Mouse (Mus musculus): ENCODE results near the gene Efna1. TPM values are rescaled to one million over a fixed set of nuclear protein-coding genes. Genes with fewer than 3 reads are reported as not detected.

Gene Efna1
- polyA plus RNA-seq, 1 experiment from 2014 or later: 8.3 TPM

DNA sequence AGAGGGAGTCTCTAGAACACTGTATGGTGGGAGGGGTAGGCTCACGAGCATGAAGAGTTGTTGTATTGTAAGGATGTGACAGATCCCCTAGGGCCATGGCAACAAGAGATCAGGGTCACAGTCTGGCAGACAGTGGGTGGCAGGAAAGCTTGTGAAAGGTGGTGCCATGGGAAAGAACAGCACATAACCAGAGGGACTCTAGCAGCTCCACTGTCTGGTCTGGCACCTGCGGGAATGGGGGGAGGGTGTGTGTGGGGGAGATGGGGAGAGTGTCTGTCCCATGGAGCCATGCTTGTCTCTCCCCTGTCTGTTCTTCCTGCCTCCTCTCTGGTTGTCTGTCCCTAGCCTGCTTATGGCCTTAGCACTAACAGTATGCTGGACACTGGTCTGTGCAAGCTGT, 4.6 kb upstream of the Efna1 start:
- H3K4me3 ChIP-seq (replicated peaks; ENCODE audit: low read length): no peak overlapping the region
- 0 out of 2 replicates have a peak, but pooled peaks cover 2% of the 10 kb centered on the region for H3K27me3 ChIP-seq (replicated peaks; ENCODE audit: control insufficient read depth, insufficient read depth, low read length)
- H3K27ac ChIP-seq (ENCODE audit: low read length): no peak overlapping the region
- 45% methylated on average over 2 of the region's 2 CpGs for WGBS
- H3K4me2 ChIP-seq (ENCODE audit: low read length): no peak overlapping the region
- peaks cover 16% of the 10 kb centered on the region for H3K4me1 ChIP-seq (replicated peaks; ENCODE audit: control insufficient read depth, insufficient read depth, low read length)
- H3K36me3 ChIP-seq (ENCODE audit: control insufficient read depth, insufficient read depth): no peaks in the 10 kb centered on the region
- H3K9ac ChIP-seq (replicated peaks; ENCODE audit: low read depth, low read length): no peak overlapping the region
- H3K9me3 ChIP-seq (ENCODE audit: control insufficient read depth, low read length): no peaks in the 10 kb centered on the region
- no peak for ATAC-seq

DNA sequence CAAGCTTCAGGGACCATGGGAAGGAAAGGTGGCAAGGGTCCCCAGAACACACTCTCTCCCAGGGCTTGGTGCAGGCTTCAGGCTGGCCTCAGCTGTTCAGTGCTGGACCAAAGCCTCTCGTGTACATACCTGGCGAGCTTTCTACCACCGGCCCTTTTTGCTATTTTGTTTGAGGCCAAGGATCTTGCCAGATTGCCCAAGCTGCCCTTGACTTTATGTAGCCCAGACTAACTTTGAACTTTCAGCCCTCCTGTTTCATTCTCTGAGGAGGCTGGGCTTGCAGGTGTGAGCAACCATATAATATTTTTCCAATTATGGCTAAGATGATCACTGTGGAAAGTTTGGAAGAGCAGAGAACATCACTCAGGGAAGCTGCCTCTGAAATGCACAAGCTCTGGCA, 3.3 kb upstream of the Efna1 start:
- no peak overlapping the region for H3K4me2 ChIP-seq (ENCODE audit: low read length)
- H3K9me3 ChIP-seq (ENCODE audit: control insufficient read depth, low read length): no peaks in the 10 kb centered on the region
- no peak overlapping the region for H3K27ac ChIP-seq (ENCODE audit: low read length)
- no peak for ATAC-seq
- H3K4me3 ChIP-seq (replicated peaks; ENCODE audit: low read length): no peak overlapping the region
- 86% methylated on average over 3 of the region's 3 CpGs for WGBS
- H3K27me3 ChIP-seq (replicated peaks; ENCODE audit: control insufficient read depth, insufficient read depth, low read length): 0 out of 2 replicates have a peak, but pooled peaks cover 2% of the 10 kb centered on the region
- H3K36me3 ChIP-seq (ENCODE audit: control insufficient read depth, insufficient read depth): no peaks in the 10 kb centered on the region
- H3K4me1 ChIP-seq (replicated peaks; ENCODE audit: control insufficient read depth, insufficient read depth, low read length): peaks cover 29% of the 10 kb centered on the region
- H3K9ac ChIP-seq (replicated peaks; ENCODE audit: low read depth, low read length): no peak overlapping the region

DNA sequence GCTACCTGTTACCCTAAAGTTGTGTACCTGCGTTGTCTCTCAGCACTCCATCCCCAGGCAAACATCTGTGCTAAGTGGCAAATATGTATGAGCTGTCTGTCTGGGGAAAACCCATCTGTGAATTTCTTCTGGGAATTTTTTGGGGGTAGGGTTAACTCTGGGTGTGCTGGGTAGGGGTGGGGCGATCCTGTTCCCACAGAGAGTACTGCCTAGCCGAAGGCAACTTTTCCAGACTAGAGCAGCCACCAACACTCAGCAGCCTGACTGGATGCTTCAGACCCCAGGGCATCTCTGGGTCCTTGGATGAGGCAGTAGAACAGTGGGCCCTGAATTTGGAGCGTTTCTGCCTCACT, 1.3 kb upstream of the Efna1 start:
- 20% methylated on average over 4 of the region's 4 CpGs for WGBS
- peak overlapping the region; percentile 10; the same call in 1 of the 2 replicates for H3K9ac ChIP-seq (replicated peaks; ENCODE audit: low read depth, low read length)
- H3K27ac ChIP-seq (ENCODE audit: low read length): no peak overlapping the region

DNA sequence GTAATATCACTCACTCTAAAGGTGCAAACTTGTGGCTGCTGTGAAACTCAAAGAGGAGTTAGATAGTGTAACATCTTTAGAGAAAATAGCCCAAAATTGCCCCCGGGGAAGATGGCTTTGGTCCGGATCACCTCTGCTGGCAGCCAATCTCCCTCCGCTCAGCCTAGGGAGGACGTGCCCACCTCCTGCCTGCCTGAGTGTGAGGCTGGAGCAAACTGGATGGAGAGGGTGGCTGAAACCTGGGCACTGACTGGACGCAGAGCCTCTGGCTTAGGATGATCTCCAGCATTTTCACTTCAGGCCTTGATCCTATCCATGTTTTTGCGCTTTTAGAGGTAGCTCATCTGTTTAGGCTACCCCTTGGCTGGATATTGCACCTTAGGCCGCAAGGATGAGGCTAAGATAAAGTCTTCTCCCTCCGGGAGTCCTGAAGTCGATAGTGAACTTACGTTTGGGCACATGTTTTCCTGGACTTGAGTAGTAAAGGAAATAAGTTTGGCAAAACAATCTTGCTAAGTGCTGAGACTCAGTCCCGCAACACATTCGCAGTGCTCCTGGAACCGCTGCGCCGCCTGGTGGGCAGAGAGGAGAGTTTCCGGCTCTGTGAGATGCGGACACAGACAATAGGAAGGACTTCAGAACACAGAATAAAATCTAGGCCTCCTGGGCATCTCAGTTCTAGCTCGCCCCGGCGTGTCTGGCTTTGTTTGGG, 793 bp upstream of the Efna1 start:
- Histone ChIP-seq H3K9me3 (ENCODE audit: control insufficient read depth, low read length) (no peaks in the 10 kb centered on the region), H3K27me3 (replicated peaks; ENCODE audit: control insufficient read depth, insufficient read depth, low read length) (peaks cover 2% of the 10 kb centered on the region; the same call in 1 of the 2 replicates), H3K9ac (replicated peaks; ENCODE audit: low read depth, low read length) (peak overlapping the region; percentile 10; the same call in 1 of the 2 replicates), H3K4me2 (ENCODE audit: low read length) (peak overlapping the region; percentile 98), H3K4me1 (replicated peaks; ENCODE audit: control insufficient read depth, insufficient read depth, low read length) (peaks cover 36% of the 10 kb centered on the region), H3K27ac (ENCODE audit: low read length) (no peak overlapping the region), H3K36me3 (ENCODE audit: control insufficient read depth, insufficient read depth) (no peaks in the 10 kb centered on the region), H3K4me3 (replicated peaks; ENCODE audit: low read length) (peak overlapping the region; percentile 56)
- 13% methylated on average over 20 of the region's 20 CpGs for WGBS
- no peak; the same call in 1 of the 2 replicates for ATAC-seq

More for the DNA sequence above, 1.3 kb upstream of the Efna1 start:
- Histone ChIP-seq H3K4me2 (ENCODE audit: low read length) (no peak overlapping the region), H3K4me1 (replicated peaks; ENCODE audit: control insufficient read depth, insufficient read depth, low read length) (peaks cover 34% of the 10 kb centered on the region), H3K27me3 (replicated peaks; ENCODE audit: control insufficient read depth, insufficient read depth, low read length) (peaks cover 2% of the 10 kb centered on the region; the same call in 1 of the 2 replicates), H3K4me3 (replicated peaks; ENCODE audit: low read length) (no peak overlapping the region), H3K36me3 (ENCODE audit: control insufficient read depth, insufficient read depth) (no peaks in the 10 kb centered on the region), H3K9me3 (ENCODE audit: control insufficient read depth, low read length) (no peaks in the 10 kb centered on the region)
- ATAC-seq: no peak

DNA sequence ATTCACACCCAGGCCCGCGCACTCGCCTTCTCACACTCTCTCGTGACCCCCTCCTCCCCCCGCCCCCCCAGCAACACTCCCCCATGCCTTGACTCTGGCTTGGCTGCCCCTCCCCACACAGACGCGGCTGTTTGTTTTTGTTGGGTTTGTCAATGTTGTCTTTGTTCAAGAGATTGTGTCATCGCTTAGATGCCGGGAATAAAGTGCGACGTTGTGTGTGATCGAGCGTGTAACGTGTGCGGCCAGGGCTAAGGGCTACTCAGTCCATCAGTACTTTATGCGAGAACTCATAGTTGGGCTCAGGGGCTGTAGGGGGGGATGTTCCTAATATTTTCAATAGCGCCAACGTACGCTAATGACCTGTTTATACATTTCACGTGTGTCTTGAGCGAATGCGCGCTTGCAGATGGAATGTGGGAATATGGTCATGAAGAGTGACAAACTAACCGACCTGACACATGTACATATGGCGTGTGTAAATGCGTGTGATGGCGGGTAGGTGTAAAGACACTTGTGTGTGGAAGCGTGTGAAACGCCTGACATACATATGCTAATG, 814 bp downstream of the Efna1 start:
- Histone ChIP-seq H3K9me3 (ENCODE audit: control insufficient read depth, low read length) (no peaks in the 10 kb centered on the region), H3K4me3 (replicated peaks; ENCODE audit: low read length) (peak overlapping the region; percentile 56), H3K4me2 (ENCODE audit: low read length) (peak overlapping the region; percentile 98), H3K36me3 (ENCODE audit: control insufficient read depth, insufficient read depth) (no peaks in the 10 kb centered on the region), H3K9ac (replicated peaks; ENCODE audit: low read depth, low read length) (peak overlapping the region; percentile 63), H3K4me1 (replicated peaks; ENCODE audit: control insufficient read depth, insufficient read depth, low read length) (peaks cover 36% of the 10 kb centered on the region), H3K27ac (ENCODE audit: low read length) (peak overlapping the region; percentile 28; the same call in 1 of the 2 replicates), H3K27me3 (replicated peaks; ENCODE audit: control insufficient read depth, insufficient read depth, low read length) (peaks cover 2% of the 10 kb centered on the region; the same call in 1 of the 2 replicates)
- peak; percentile 22 for ATAC-seq
- under 1% methylated on average over 28 of the region's 29 CpGs for WGBS

DNA sequence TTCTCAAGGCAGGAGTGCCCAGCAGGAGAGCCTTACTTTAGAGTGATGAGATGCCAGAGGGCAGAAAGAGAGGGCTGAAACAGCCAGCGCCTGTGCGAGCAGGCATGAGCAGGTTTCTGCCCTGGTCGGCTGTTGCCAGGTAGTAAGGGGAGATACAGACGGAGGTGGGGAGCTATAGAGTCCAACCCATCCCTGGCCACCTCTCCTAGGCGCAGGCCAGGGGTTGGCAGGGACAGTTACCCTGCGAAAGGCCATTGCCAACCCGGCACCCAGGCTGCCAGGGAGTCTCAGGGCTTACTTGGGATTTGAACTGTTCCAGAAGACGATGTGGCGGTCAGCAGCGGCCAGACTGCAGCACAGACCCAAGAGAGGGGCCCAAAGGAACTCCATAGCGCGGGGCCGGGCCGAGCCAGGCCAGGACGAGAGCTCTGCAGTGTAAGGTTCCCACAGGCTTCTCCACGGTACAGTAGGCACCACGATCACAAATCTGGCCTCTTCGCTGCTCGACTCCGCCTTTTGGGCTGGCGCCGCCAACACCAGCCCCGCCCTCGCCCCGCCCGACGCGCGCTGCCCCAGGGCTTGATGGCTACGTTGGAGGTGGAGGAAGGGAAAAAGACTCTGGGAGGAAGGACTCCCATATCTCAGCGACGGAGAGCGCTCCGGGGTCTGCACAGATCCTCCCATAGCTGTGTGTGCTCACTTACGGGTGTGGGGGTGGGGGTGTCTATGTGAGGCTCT, 1.6 kb downstream of the Efna1 start:
- Histone ChIP-seq H3K9ac (replicated peaks; ENCODE audit: low read depth, low read length) (peak overlapping the region; percentile 62), H3K4me1 (replicated peaks; ENCODE audit: control insufficient read depth, insufficient read depth, low read length) (peaks cover 36% of the 10 kb centered on the region), H3K9me3 (ENCODE audit: control insufficient read depth, low read length) (no peaks in the 10 kb centered on the region), H3K4me2 (ENCODE audit: low read length) (peak overlapping the region; percentile 98), H3K27me3 (replicated peaks; ENCODE audit: control insufficient read depth, insufficient read depth, low read length) (peaks cover 2% of the 10 kb centered on the region; the same call in 1 of the 2 replicates), H3K27ac (ENCODE audit: low read length) (peak overlapping the region; percentile 46), H3K36me3 (ENCODE audit: control insufficient read depth, insufficient read depth) (no peaks in the 10 kb centered on the region), H3K4me3 (replicated peaks; ENCODE audit: low read length) (peak overlapping the region; percentile 56)
- ATAC-seq: peak; percentile 71
- WGBS: 3% methylated on average over 35 of the region's 35 CpGs

DNA sequence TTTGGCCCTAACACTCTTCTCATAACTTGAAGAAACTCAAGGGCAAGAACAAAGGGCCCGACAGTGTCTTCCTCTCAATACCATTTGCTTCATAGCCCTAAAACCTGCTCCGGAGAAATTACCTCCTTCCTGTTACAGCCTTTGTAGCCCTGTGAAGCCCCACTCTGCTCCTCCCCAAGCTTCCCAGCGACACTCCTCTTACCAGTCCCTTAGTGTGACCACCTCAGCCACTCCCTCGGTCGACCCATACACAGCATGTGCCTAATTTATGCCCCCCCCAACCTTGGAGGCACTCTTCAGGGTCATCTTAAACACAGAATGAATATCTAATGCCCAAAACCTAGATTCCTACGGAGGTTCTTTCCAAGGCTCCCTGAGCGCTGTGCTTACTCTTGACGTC, 2.3 kb downstream of the Efna1 start:
- Histone ChIP-seq H3K27me3 (replicated peaks; ENCODE audit: control insufficient read depth, insufficient read depth, low read length) (peaks cover 2% of the 10 kb centered on the region; the same call in 1 of the 2 replicates), H3K36me3 (ENCODE audit: control insufficient read depth, insufficient read depth) (no peaks in the 10 kb centered on the region), H3K4me2 (ENCODE audit: low read length) (peak overlapping the region; percentile 24), H3K4me1 (replicated peaks; ENCODE audit: control insufficient read depth, insufficient read depth, low read length) (peaks cover 36% of the 10 kb centered on the region), H3K4me3 (replicated peaks; ENCODE audit: low read length) (peak overlapping the region; percentile 56; the same call in 1 of the 2 replicates), H3K27ac (ENCODE audit: low read length) (0 out of 2 replicates have a peak overlapping the region, but pooled peaks have one; percentile 17), H3K9ac (replicated peaks; ENCODE audit: low read depth, low read length) (no peak overlapping the region), H3K9me3 (ENCODE audit: control insufficient read depth, low read length) (no peaks in the 10 kb centered on the region)
- no peak for ATAC-seq
- WGBS: 29% methylated on average over 8 of the region's 8 CpGs

DNA sequence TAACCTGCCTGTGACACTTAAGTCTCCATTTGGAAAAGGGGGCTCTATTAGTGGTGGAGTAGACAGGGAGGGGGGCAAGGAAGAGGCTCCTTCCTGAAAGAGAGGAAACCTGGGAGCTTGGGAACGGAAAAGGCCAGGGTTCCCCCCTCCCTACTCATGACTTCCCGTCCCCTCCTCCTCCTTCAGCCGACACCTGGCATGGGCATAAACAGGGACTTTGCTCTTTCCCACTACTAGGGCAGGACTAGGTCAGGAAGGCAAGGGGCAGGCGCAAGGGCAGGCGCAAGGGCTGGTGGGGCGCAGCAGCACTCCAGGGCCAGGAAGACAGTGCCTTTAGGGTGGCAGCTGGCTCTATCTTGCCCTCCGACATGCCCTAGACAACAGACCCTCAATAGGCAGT, 2.8 kb downstream of the Efna1 start:
- no peak overlapping the region for H3K27ac ChIP-seq (ENCODE audit: low read length)
- no peak overlapping the region for H3K9ac ChIP-seq (replicated peaks; ENCODE audit: low read depth, low read length)
- ATAC-seq: no peak
- H3K4me1 ChIP-seq (replicated peaks; ENCODE audit: control insufficient read depth, insufficient read depth, low read length): peaks cover 36% of the 10 kb centered on the region
- 89% methylated on average over 6 of the region's 7 CpGs for WGBS
- H3K4me3 ChIP-seq (replicated peaks; ENCODE audit: low read length): no peak overlapping the region
- H3K27me3 ChIP-seq (replicated peaks; ENCODE audit: control insufficient read depth, insufficient read depth, low read length): peaks cover 2% of the 10 kb centered on the region; the same call in 1 of the 2 replicates
- no peaks in the 10 kb centered on the region for H3K36me3 ChIP-seq (ENCODE audit: control insufficient read depth, insufficient read depth)
- peak overlapping the region; percentile 24; the same call in 1 of the 2 replicates for H3K4me2 ChIP-seq (ENCODE audit: low read length)
- H3K9me3 ChIP-seq (ENCODE audit: control insufficient read depth, low read length): no peaks in the 10 kb centered on the region
